Mouse (Mus musculus) bone marrow macrophage, adult 2 months (primary cell): ENCODE results near the gene Gnb3.

ENCODE experiments used
- CTCF ChIP-seq: IDR thresholded peaks from 2 replicates; pipeline ENCODE4 v1.5.1; 2012; ENCODE audit warnings: low read depth, mild to moderate bottlenecking, low read length, moderate library complexity
- POLR2A ChIP-seq: IDR thresholded peaks from 2 replicates; pipeline ENCODE4 v1.6.1; 2012; ENCODE audit warnings: mild to moderate bottlenecking, low read depth, low read length, borderline replicate concordance

- TF ChIP-seq POLR2A (no peak), CTCF (no peak)
Observed at GRCm38 (mm10) chr6:124803061-124803460, 37.0 kb downstream of the Gnb3 start.
